Mouse (Mus musculus) myocyte (in vitro differentiated cells): ENCODE measurements around the gene Cpsf2.

ENCODE experiments used
- CEBPB ChIP-seq: IDR thresholded peaks from 2 replicates; pipeline ENCODE4 v1.6.1; 2011; ENCODE audit warnings: mild to moderate bottlenecking, moderate library complexity; ENCODE audit not compliant: poor library complexity, insufficient read depth, severe bottlenecking
- E2F4 ChIP-seq: IDR thresholded peaks from one replicate; pipeline ENCODE4 v1.6.1; 2011; ENCODE audit warnings: mild to moderate bottlenecking, control low read depth, moderate library complexity; ENCODE audit not compliant: insufficient read depth
- MYOG ChIP-seq, 3 experiments: IDR thresholded peaks; one replicate each; pipeline ENCODE4 v1.6.1; 2011; ENCODE audit warnings: control low read depth in 2 of 3, low read depth in 2 of 3, mild to moderate bottlenecking in 2 of 3; ENCODE audit not compliant: insufficient read length in 2 of 3, control insufficient read depth in 1 of 3, insufficient read depth in 1 of 3
- POLR2A ChIP-seq: IDR thresholded peaks from one replicate; pipeline ENCODE4 v1.6.1; 2011; ENCODE audit warnings: low read depth, mild to moderate bottlenecking, control low read depth, moderate library complexity; ENCODE audit not compliant: insufficient read length
- TCF12 ChIP-seq: IDR thresholded peaks from one replicate; pipeline ENCODE4 v1.6.1; 2011; ENCODE audit warnings: mild to moderate bottlenecking, control low read depth; ENCODE audit not compliant: poor library complexity, insufficient read depth, severe bottlenecking
- TCF3 ChIP-seq: IDR thresholded peaks from one replicate; pipeline ENCODE4 v1.6.1; 2011; ENCODE audit warnings: low read depth, control low read depth; ENCODE audit not compliant: insufficient read length

DNA sequence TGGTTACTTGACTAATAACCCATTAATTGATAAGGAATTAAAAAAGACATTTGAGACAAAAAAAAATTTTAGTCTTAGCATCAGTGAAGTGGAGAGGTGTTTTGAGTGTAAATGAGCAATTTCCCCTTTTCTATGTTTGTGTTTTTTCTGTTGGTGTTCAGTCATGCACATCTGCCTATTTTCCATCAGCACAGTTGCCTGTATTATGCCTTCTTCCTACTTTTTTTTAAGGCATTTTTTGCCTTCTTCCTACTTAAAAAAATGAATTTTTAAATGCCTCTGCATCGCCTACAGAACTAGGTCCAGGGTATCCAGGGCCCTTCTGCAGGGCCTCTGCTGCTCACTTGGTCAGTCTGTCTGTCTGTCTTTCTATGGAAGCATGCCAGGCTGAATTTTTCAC is 2.8 kb downstream of the Cpsf2 start:
- no peak for TF ChIP-seq MYOG (IDR thresholded peaks at IDR 0.05; ENCODE audit: control insufficient read depth in 1 of 3, insufficient read depth in 1 of 3, insufficient read length in 2 of 3, low read depth in 2 of 3)
- TF ChIP-seq TCF3, result no peak
- no peak for TF ChIP-seq TCF12
- no peak for TF ChIP-seq POLR2A
- no peak for TF ChIP-seq E2F4
- no peak for TF ChIP-seq CEBPB
